Mouse (Mus musculus): Measurements from ENCODE around the gene Tradd. TPM values are rescaled to one million over a fixed set of nuclear protein-coding genes. Genes with fewer than 3 reads are reported as not detected.

Gene Tradd
- polyA plus RNA-seq, 1 experiment from 2014 or later = 50.6 TPM

GRCm38 (mm10) chr8:105209153-105210110 is 55.0 kb downstream of the Tradd start:
- Histone ChIP-seq H3K27me3 (replicated peaks; ENCODE audit: control insufficient read depth, insufficient read depth, low read length) (no peaks in the 10 kb centered on the region), H3K4me2 (replicated peaks; ENCODE audit: low read depth) (no peak overlapping the region), H3K9me3 (ENCODE audit: control insufficient read depth) (no peaks in the 10 kb centered on the region), H3K9ac (ENCODE audit: low read depth, low read length) (no peak overlapping the region), H3K27ac (ENCODE audit: low read depth, low read length) (no peak overlapping the region), H3K36me3 (ENCODE audit: control insufficient read depth, insufficient read depth) (peaks cover 9% of the 10 kb centered on the region; the same call in 1 of the 2 replicates), H3K4me3 (ENCODE audit: low read depth, low read length) (no peak overlapping the region), H3K4me1 (replicated peaks; ENCODE audit: control insufficient read depth, insufficient read depth, low read length) (no peaks in the 10 kb centered on the region)
- no peak for ATAC-seq
- 81% methylated on average over 1 of the region's 1 CpGs for WGBS
- TF ChIP-seq CTCF (IDR thresholded peaks at IDR 0.05; ENCODE audit: low read depth) = no peak

MicroRNA genes within 50 kb of the gene (microRNA counts, 519-probe panel; counts per million panel counts)
- 2,913 counts per million, percentile 31 among the panel's probes with 10 or more counts for microRNA mmu-miR-328

Small RNAs within 50 kb of the gene (microRNA-seq; reads per million reads assigned to microRNA genes)
- not detected for gene Gm27320
- 197 reads per million, percentile 56 among the genes with 10 or more reads in this experiment for gene Mir328

Other genes starting within 250 kb of the Tradd start
- gene Ces3a, start 216.0 kb downstream of the Tradd start, polyA plus RNA-seq (2015; fragmentation: Nextera tagmentation; extraction: Ambion mirVana) = 0.08 TPM in 1 of 2 replicates, not detected in the other
- gene Ces3b, start 180.9 kb downstream of the Tradd start, polyA plus RNA-seq (2015; fragmentation: Nextera tagmentation; extraction: Ambion mirVana) = not detected in 2 replicates
- not detected in 2 replicates for gene Ces4a, start 132.8 kb downstream of the Tradd start, polyA plus RNA-seq (2015; fragmentation: Nextera tagmentation; extraction: Ambion mirVana)
- gene Cbfb, start 93.9 kb downstream of the Tradd start, polyA plus RNA-seq (2015; fragmentation: Nextera tagmentation; extraction: Ambion mirVana) = 18.9 and 21.8 TPM in 2 replicates
- 14.3 and 14.8 TPM in 2 replicates for gene D230025D16Rik, start 39.5 kb downstream of the Tradd start, polyA plus RNA-seq (2015; fragmentation: Nextera tagmentation; extraction: Ambion mirVana)
- 7.1 and 8.1 TPM in 2 replicates for gene B3gnt9, start 9.5 kb downstream of the Tradd start, polyA plus RNA-seq (2015; fragmentation: Nextera tagmentation; extraction: Ambion mirVana)
- 6.0 and 6.2 TPM in 2 replicates for gene Fbxl8, start within 50 bp of the Tradd start, polyA plus RNA-seq (2015; fragmentation: Nextera tagmentation; extraction: Ambion mirVana)
- 0.27 and 0.48 TPM in 2 replicates for gene Hsf4, start 5.2 kb upstream of the Tradd start, polyA plus RNA-seq (2015; fragmentation: Nextera tagmentation; extraction: Ambion mirVana)
- gene Nol3, start 11.5 kb upstream of the Tradd start, polyA plus RNA-seq (2015; fragmentation: Nextera tagmentation; extraction: Ambion mirVana) = 0.76 and 0.90 TPM in 2 replicates
- 1.5 and 1.7 TPM in 2 replicates for gene 4931428F04Rik, start 25.3 kb upstream of the Tradd start, polyA plus RNA-seq (2015; fragmentation: Nextera tagmentation; extraction: Ambion mirVana)
- gene Exoc3l, start 31.5 kb upstream of the Tradd start, polyA plus RNA-seq (2015; fragmentation: Nextera tagmentation; extraction: Ambion mirVana) = 2.5 and 3.1 TPM in 2 replicates
- 36.6 and 42.0 TPM in 2 replicates for gene E2f4, start 33.1 kb upstream of the Tradd start, polyA plus RNA-seq (2015; fragmentation: Nextera tagmentation; extraction: Ambion mirVana)
- 34.2 TPM in 2 replicates for gene Elmo3, start 41.0 kb upstream of the Tradd start, polyA plus RNA-seq (2015; fragmentation: Nextera tagmentation; extraction: Ambion mirVana)
- 3.8 and 3.9 TPM in 2 replicates for gene Lrrc29, start 61.7 kb upstream of the Tradd start, polyA plus RNA-seq (2015; fragmentation: Nextera tagmentation; extraction: Ambion mirVana)
- gene Tmem208, start 61.7 kb upstream of the Tradd start, polyA plus RNA-seq (2015; fragmentation: Nextera tagmentation; extraction: Ambion mirVana) = 167 and 184 TPM in 2 replicates
- gene Fhod1, start 83.3 kb upstream of the Tradd start, polyA plus RNA-seq (2015; fragmentation: Nextera tagmentation; extraction: Ambion mirVana) = 1.3 and 1.6 TPM in 2 replicates
- 0.31 and 0.40 TPM in 2 replicates for gene Slc9a5, start 84.2 kb upstream of the Tradd start, polyA plus RNA-seq (2015; fragmentation: Nextera tagmentation; extraction: Ambion mirVana)
- gene Plekhg4, start 108.7 kb upstream of the Tradd start, polyA plus RNA-seq (2015; fragmentation: Nextera tagmentation; extraction: Ambion mirVana) = 0.13 and 0.20 TPM in 2 replicates
- gene Kctd19, start 148.9 kb upstream of the Tradd start, polyA plus RNA-seq (2015; fragmentation: Nextera tagmentation; extraction: Ambion mirVana) = 0.07 and 0.13 TPM in 2 replicates
- 0.10 and 0.20 TPM in 2 replicates for gene Lrrc36, start 149.0 kb upstream of the Tradd start, polyA plus RNA-seq (2015; fragmentation: Nextera tagmentation; extraction: Ambion mirVana)
- gene Tppp3, start 206.9 kb upstream of the Tradd start, polyA plus RNA-seq (2015; fragmentation: Nextera tagmentation; extraction: Ambion mirVana) = 67.9 and 78.5 TPM in 2 replicates
- 6.4 and 7.1 TPM in 2 replicates for gene Zdhhc1, start 232.3 kb upstream of the Tradd start, polyA plus RNA-seq (2015; fragmentation: Nextera tagmentation; extraction: Ambion mirVana)